Mouse (Mus musculus) forebrain, embryonic 12.5 days (tissue): Measurements from ENCODE around the gene Tead2. TPM values are rescaled to one million over a fixed set of nuclear protein-coding genes. Genes with fewer than 3 reads are reported as not detected.

Source experiments
- ATAC-seq: fragments of 200-750 bp; cut with Nextera tagmentation; 2 replicates; pipeline ENCODE4 v1.8.0; 2017; ENCODE audit warnings: moderate TSS enrichment; ENCODE audit not compliant: low FRiP score
- H3K27ac ChIP-seq: fragments of 300-500 bp; sonication (generic); 2 replicates; pipeline ENCODE4 v1.5.1; 2016; ENCODE audit warnings: mild to moderate bottlenecking
- H3K27me3 ChIP-seq: fragments of 300-500 bp; sonication (generic); 2 replicates; pipeline ENCODE4 v1.6.1; 2016; ENCODE audit warnings: mild to moderate bottlenecking
- H3K36me3 ChIP-seq: fragments of 300-500 bp; sonication (generic); replicated peaks from 2 replicates; pipeline ENCODE4 v1.6.1; 2016; ENCODE audit warnings: mild to moderate bottlenecking
- H3K4me1 ChIP-seq: fragments of 300-500 bp; sonication (generic); 2 replicates; pipeline ENCODE4 v1.6.1; 2016
- H3K4me2 ChIP-seq: fragments of 300-500 bp; sonication (generic); 2 replicates; pipeline ENCODE4 v1.6.1; 2016; ENCODE audit warnings: mild to moderate bottlenecking, moderate library complexity
- H3K4me3 ChIP-seq: fragments of 300-500 bp; sonication (generic); replicated peaks from 2 replicates; pipeline ENCODE4 v1.5.1; 2016; ENCODE audit warnings: mild to moderate bottlenecking
- H3K9ac ChIP-seq: fragments of 300-500 bp; sonication (generic); 2 replicates; pipeline ENCODE4 v1.6.1; 2016; ENCODE audit warnings: mild to moderate bottlenecking
- H3K9me3 ChIP-seq: fragments of 300-500 bp; sonication (generic); 2 replicates; pipeline ENCODE4 v1.6.1; 2016
- WGBS: fragments of 180-500 bp; shearing (Covaris S2); methylation state at CpG from one replicate; pipeline ENCODE4 v1.1.7; 2016; 5-methylcytosine and 5-hydroxymethylcytosine counted together
- polyA plus RNA-seq: library from polyadenylated mRNA; unstranded; fragments of >200 nt; fragmentation: Nextera tagmentation; extraction: Ambion mirVana; gene quantifications from 2 replicates; pipeline ENCODE4 v1.2.1, GENCODE M21; 2016

Gene Tead2
- polyA plus RNA-seq, 1 experiment from 2014 or later, result 256 TPM

- ATAC-seq, result no peak
- no peak overlapping the region for H3K27ac ChIP-seq
- H3K4me3 ChIP-seq, result no peak overlapping the region
- H3K27me3 ChIP-seq, result peaks cover 53% of the 10 kb centered on the region
- no peak overlapping the region for H3K9ac ChIP-seq
- H3K4me1 ChIP-seq, result peaks cover 15% of the 10 kb centered on the region; the same call in 1 of the 2 replicates
- 71% methylated on average over 5 of the region's 5 CpGs for WGBS
- H3K36me3 ChIP-seq, result no peaks in the 10 kb centered on the region
- no peak overlapping the region for H3K4me2 ChIP-seq
- H3K9me3 ChIP-seq, result no peaks in the 10 kb centered on the region
Observed at GRCm38 (mm10) chr7:45193406-45193805, 22.1 kb upstream of the Tead2 start.

- Histone ChIP-seq H3K4me3 (no peak overlapping the region), H3K27me3 (peaks cover 46% of the 10 kb centered on the region), H3K9me3 (no peaks in the 10 kb centered on the region), H3K4me1 (peaks cover 16% of the 10 kb centered on the region; the same call in 1 of the 2 replicates), H3K36me3 (no peaks in the 10 kb centered on the region), H3K4me2 (no peak overlapping the region), H3K9ac (no peak overlapping the region), H3K27ac (no peak overlapping the region)
- 70% methylated on average over 17 of the region's 17 CpGs for WGBS
- ATAC-seq, result no peak
Observed at GRCm38 (mm10) chr7:45193871-45194785, 21.4 kb upstream of the Tead2 start.

GRCm38 (mm10) chr7:45195341-45196175, 20.0 kb upstream of the Tead2 start:
- H3K4me3 ChIP-seq, result no peak overlapping the region
- no peak overlapping the region for H3K27ac ChIP-seq
- WGBS, result 61% methylated on average over 13 of the region's 13 CpGs
- ATAC-seq, result no peak
- no peak overlapping the region for H3K9ac ChIP-seq
- H3K36me3 ChIP-seq, result no peaks in the 10 kb centered on the region
- no peaks in the 10 kb centered on the region for H3K9me3 ChIP-seq
- peaks cover 33% of the 10 kb centered on the region for H3K27me3 ChIP-seq
- H3K4me2 ChIP-seq, result no peak overlapping the region
- peaks cover 16% of the 10 kb centered on the region; the same call in 1 of the 2 replicates for H3K4me1 ChIP-seq

- no peak overlapping the region for H3K4me2 ChIP-seq
- H3K4me1 ChIP-seq, result peaks cover 16% of the 10 kb centered on the region; the same call in 1 of the 2 replicates
- no peak overlapping the region for H3K4me3 ChIP-seq
- H3K9ac ChIP-seq, result no peak overlapping the region
- H3K27me3 ChIP-seq, result peaks cover 27% of the 10 kb centered on the region
- H3K9me3 ChIP-seq, result no peaks in the 10 kb centered on the region
- H3K27ac ChIP-seq, result no peak overlapping the region
- H3K36me3 ChIP-seq, result no peaks in the 10 kb centered on the region
- ATAC-seq, result no peak
- 84% methylated on average over 4 of the region's 4 CpGs for WGBS
Observed at GRCm38 (mm10) chr7:45196176-45196535, 19.4 kb upstream of the Tead2 start.

GRCm38 (mm10) chr7:45196994-45197393, 18.6 kb upstream of the Tead2 start:
- Histone ChIP-seq H3K4me2 (no peak overlapping the region), H3K4me3 (no peak overlapping the region), H3K4me1 (peaks cover 11% of the 10 kb centered on the region; the same call in 1 of the 2 replicates), H3K9ac (peak overlapping the region; percentile 17; the same call in 1 of the 2 replicates), H3K27ac (no peak overlapping the region), H3K36me3 (no peaks in the 10 kb centered on the region), H3K9me3 (no peaks in the 10 kb centered on the region), H3K27me3 (peaks cover 24% of the 10 kb centered on the region)
- no peak for ATAC-seq
- 66% methylated on average over 5 of the region's 5 CpGs for WGBS

- ATAC-seq, result peak; percentile 64
- Histone ChIP-seq H3K27me3 (peaks cover 25% of the 10 kb centered on the region), H3K4me2 (no peak overlapping the region), H3K36me3 (no peaks in the 10 kb centered on the region), H3K4me3 (no peak overlapping the region), H3K9ac (peak overlapping the region; percentile 30; the same call in 1 of the 2 replicates), H3K4me1 (peaks cover 10% of the 10 kb centered on the region; the same call in 1 of the 2 replicates), H3K27ac (no peak overlapping the region), H3K9me3 (no peaks in the 10 kb centered on the region)
- 12% methylated on average over 5 of the region's 5 CpGs for WGBS
Observed at GRCm38 (mm10) chr7:45198435-45198834, 17.1 kb upstream of the Tead2 start.

GRCm38 (mm10) chr7:45198961-45199360, 16.6 kb upstream of the Tead2 start:
- no peak overlapping the region for H3K4me3 ChIP-seq
- no peaks in the 10 kb centered on the region for H3K9me3 ChIP-seq
- no peaks in the 10 kb centered on the region for H3K36me3 ChIP-seq
- H3K9ac ChIP-seq, result no peak overlapping the region
- H3K4me2 ChIP-seq, result no peak overlapping the region
- WGBS, result 82% methylated on average over 11 of the region's 11 CpGs
- ATAC-seq, result no peak
- peaks cover 30% of the 10 kb centered on the region for H3K27me3 ChIP-seq
- no peak overlapping the region for H3K27ac ChIP-seq
- peaks cover 11% of the 10 kb centered on the region; the same call in 1 of the 2 replicates for H3K4me1 ChIP-seq

GRCm38 (mm10) chr7:45202654-45203053, 12.9 kb upstream of the Tead2 start:
- Histone ChIP-seq H3K36me3 (no peaks in the 10 kb centered on the region), H3K4me3 (no peak overlapping the region), H3K27ac (no peak overlapping the region), H3K9me3 (no peaks in the 10 kb centered on the region), H3K9ac (no peak overlapping the region), H3K4me2 (no peak overlapping the region), H3K4me1 (peaks cover 8% of the 10 kb centered on the region; the same call in 1 of the 2 replicates), H3K27me3 (peaks cover 16% of the 10 kb centered on the region; the same call in 1 of the 2 replicates)
- WGBS, result 66% methylated on average over 9 of the region's 10 CpGs
- no peak for ATAC-seq

- Histone ChIP-seq H3K27ac (peak within 1 kb of the TSS; percentile 75), H3K4me2 (peak within 1 kb of the TSS; percentile 53), H3K9me3 (0 out of 2 replicates have a peak, but pooled peaks cover 7% of the 10 kb centered on the region), H3K36me3 (no peaks in the 10 kb centered on the region), H3K4me3 (peak within 1 kb of the TSS; percentile 46), H3K9ac (peak within 1 kb of the TSS; percentile 56), H3K27me3 (peaks cover 24% of the 10 kb centered on the region), H3K4me1 (peaks cover 4% of the 10 kb centered on the region; the same call in 1 of the 2 replicates)
- ATAC-seq, result peak; percentile 98
- 11% methylated on average over 42 of the region's 44 CpGs for WGBS
Observed at GRCm38 (mm10) chr7:45204380-45205143, 11.0 kb upstream of the Tead2 start, which contains the start of gene Ccdc155. Gene Ccdc155, minus strand, starts transcription at chr7:45204892.

GRCm38 (mm10) chr7:45208260-45208659, 7.3 kb upstream of the Tead2 start:
- no peak for ATAC-seq
- Histone ChIP-seq H3K27me3 (peaks cover 47% of the 10 kb centered on the region), H3K4me3 (no peak overlapping the region), H3K9ac (no peak overlapping the region), H3K36me3 (no peaks in the 10 kb centered on the region), H3K27ac (no peak overlapping the region), H3K4me2 (no peak overlapping the region), H3K9me3 (0 out of 2 replicates have a peak, but pooled peaks cover 7% of the 10 kb centered on the region), H3K4me1 (peaks cover 10% of the 10 kb centered on the region)
- WGBS, result 77% methylated on average over 6 of the region's 6 CpGs

GRCm38 (mm10) chr7:45211070-45211469, 4.5 kb upstream of the Tead2 start:
- H3K9ac ChIP-seq, result no peak overlapping the region
- peaks cover 9% of the 10 kb centered on the region; the same call in 1 of the 2 replicates for H3K4me1 ChIP-seq
- no peak overlapping the region for H3K27ac ChIP-seq
- 78% methylated on average over 10 of the region's 10 CpGs for WGBS
- 0 out of 2 replicates have a peak, but pooled peaks cover 7% of the 10 kb centered on the region for H3K9me3 ChIP-seq
- H3K4me2 ChIP-seq, result no peak overlapping the region; the same call in 1 of the 2 replicates
- no peak overlapping the region for H3K4me3 ChIP-seq
- H3K36me3 ChIP-seq, result no peaks in the 10 kb centered on the region
- ATAC-seq, result no peak
- H3K27me3 ChIP-seq, result peaks cover 39% of the 10 kb centered on the region
